Mouse (Mus musculus) monocyte, adult 5-6 weeks (primary cell): Measurements from ENCODE around the gene Sncb. TPM values are rescaled to one million over a fixed set of nuclear protein-coding genes. Genes with fewer than 3 reads are reported as not detected.

ENCODE experiments used
- ATAC-seq: fragments of 153-309, 156-312 bp; replicated peaks from 2 replicates; pipeline ENCODE4 v1.8.0; 2017; ENCODE audit warnings: mild to moderate bottlenecking; ENCODE audit not compliant: low TSS enrichment, insufficient number of reproducible peaks, severe bottlenecking, poor library complexity, low FRiP score
- total RNA-seq: library from RNA; stranded (forward); fragments of 200-1000, 200-491, 200-594 nt; gene quantifications from 3 replicates; pipeline ENCODE4 v1.2.3, GENCODE M21; 2017

Sncb gene
- total RNA-seq, 1 experiment from 2014 or later: not detected

DNA sequence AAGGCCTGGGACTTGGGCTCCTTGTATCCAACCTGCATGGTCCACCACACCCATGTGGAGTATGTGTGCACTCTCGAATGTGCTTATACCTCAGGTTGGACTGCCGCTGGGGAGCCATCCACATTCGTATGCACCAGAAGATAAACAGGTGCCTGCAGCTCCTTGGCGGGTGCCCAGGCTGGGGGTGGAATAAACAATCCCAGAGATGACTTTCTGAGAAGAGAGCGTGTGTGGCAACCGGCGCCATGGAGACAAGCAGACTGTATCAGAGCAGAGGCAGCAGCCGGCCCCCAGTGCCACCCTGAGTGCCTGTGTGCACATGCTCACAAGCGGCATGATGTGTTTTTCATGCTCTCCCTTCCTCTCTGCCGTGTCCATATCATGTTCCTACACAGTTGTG is 13.7 kb downstream of the Sncb start:
- ATAC-seq: no peak

- ATAC-seq: no peak
Observed at GRCm38 (mm10) chr13:54750699-54751098, 15.7 kb downstream of the Sncb start.

DNA sequence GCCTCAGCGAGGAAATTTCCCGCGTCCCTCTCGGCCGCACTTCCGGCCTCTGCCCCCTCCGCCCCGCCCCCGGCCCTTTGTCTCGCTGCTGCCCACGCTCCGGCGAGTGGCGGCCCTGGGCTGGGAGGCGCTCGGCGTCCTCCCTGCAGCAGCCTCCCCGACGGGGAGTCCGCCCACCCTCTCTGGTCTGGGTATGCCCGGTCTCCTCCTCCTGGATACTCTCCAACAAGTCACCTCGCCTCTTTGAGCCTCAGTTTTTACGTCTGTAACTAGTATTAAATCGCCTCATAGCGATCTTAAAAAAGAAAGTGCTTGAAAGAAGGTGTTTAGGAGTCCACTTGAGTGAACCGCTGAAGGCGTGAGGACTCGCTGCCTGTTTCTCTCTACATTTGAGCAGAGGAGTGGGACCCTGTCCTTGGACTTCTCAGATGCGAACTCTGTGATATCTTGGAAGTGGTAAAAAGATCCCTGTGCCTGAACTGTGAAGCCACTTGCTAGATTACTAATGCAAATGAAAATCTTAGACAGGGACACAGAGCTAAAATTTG is 16.5 kb downstream of the Sncb start, which contains the start of gene Gprin1:
Gene Gprin1 (minus strand): TSS at position 11 of the 548 bp plus-strand sequence.
- no peak for ATAC-seq

DNA sequence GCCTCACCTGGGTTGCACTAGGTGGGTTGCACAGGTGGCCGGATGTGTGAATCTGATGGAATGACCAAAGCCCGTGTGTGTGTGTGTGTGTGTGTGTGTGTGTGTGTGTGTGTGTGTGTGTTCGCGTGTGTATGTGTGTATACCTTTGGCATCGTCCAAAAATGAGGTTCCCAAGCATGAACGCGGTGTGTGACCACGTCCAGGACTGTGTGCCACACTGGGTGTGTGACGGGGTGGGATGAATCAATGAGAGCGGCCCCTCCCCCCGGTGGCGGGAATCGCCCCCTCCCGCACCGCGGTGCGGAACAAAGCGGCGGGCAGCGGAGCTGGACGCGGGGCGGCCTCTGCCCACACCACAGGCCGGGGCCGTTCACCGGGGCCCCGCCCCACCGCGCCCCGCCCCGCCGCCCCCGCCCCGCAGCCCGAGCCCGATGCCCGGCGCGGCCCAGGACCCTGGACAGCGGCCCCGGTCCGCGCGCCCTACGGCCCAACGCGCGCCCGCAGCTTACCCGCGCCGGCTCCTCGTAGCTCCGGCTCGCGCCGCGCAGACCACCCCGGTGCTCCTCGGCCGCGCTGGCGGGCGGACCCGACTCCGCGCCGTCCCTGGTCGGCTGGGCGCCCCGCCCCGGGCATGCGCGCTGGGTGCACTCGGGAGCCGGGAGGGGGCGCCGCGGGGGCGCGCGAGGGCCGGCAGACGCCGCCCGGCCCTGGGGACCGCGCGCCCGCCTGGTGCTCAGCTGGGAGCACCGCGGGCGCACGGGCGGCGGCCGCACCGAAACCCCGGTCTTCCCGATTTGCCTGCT is 17.1 kb downstream of the Sncb start:
- no peak for ATAC-seq

DNA sequence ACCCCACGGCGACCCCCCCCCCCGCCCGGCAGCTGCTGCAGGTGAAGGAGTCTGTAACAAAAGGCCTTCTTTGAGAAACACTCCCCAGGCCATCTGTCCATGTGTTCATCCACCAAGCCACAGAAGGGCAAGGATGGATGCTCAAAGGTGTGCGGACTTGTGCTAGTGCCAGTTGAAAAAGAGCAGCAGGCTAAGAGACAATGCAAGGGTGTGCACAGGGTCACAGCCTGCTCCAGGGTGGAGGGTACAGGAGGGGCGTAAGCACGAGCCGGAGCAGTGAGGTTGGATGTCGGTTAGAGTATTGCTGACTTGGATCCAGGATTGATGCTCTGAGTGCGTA is 17.7 kb downstream of the Sncb start:
- ATAC-seq: no peak

- no peak for ATAC-seq
Observed at GRCm38 (mm10) chr13:54748190-54748589, 18.2 kb downstream of the Sncb start.

GRCm38 (mm10) chr13:54746896-54747295 is 19.5 kb downstream of the Sncb start:
- ATAC-seq: no peak

DNA sequence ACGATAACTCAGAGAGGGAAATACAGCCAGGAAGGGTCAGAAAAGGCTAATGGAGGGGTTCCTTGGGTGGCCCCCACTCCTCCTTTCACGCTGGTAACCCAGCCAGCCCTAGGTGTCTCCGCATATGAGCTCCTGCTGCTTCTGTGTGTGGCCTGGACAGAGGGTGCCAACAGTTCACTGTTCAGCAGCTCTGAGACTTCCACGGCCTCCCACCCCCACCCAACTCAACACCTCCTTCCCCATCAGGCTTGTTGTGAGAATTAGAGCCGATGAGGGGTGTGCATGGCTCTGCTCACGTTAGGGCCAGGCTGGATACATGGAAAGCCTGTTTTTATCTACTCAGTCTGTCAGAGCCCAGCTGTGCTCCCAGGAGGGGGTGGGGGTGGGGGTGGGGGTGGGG is 20.3 kb downstream of the Sncb start:
- ATAC-seq: no peak

- ATAC-seq: no peak
Observed at GRCm38 (mm10) chr13:54738213-54738601, 28.2 kb downstream of the Sncb start.

- no peak for ATAC-seq
Observed at GRCm38 (mm10) chr13:54737488-54738212, 28.7 kb downstream of the Sncb start.

- ATAC-seq: no peak
Observed at GRCm38 (mm10) chr13:54736931-54737330, 29.5 kb downstream of the Sncb start.

DNA sequence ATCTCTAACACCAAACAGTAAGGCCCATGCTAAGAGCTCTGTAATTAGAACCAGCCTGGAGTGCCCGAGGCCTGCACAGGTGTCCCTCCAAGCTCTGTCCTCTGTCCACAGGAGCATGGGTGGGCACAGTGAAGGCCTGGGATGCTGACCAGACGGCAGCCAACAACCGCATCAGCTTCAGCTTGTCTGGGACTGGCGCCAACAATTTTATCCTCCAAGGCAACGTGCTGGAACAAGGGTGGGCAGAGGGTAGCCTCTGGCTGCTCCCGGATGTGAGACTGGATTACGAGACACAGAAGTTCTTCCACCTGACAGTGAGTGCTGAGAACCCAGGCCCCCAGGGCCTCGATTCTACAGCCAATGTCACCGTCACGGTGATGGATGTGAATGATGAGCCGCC is 40.3 kb downstream of the Sncb start:
- ATAC-seq: no peak

- no peak for ATAC-seq
Observed at GRCm38 (mm10) chr13:54723143-54723542, 43.3 kb downstream of the Sncb start.

DNA sequence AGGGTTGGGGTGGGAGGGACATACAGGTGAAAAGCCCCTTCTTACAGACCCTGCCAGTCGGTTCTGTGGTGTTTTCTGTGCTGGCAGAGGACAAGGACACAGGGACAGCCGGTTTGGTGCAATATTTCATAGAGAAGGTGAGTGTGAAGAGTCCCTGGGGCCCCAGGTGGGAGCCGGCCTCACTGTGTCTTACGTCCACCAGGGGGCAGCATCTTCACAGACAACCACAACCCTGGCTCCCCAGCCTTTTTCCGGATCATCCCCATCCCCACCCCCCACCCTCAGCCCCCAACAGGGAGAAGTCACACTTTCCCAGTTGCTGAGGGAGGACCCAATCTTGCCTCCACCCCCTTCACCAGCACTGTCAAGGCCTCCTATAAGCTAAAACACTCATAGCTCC is 49.5 kb downstream of the Sncb start:
- ATAC-seq: peak; percentile 42; the same call in 1 of the 2 replicates

DNA sequence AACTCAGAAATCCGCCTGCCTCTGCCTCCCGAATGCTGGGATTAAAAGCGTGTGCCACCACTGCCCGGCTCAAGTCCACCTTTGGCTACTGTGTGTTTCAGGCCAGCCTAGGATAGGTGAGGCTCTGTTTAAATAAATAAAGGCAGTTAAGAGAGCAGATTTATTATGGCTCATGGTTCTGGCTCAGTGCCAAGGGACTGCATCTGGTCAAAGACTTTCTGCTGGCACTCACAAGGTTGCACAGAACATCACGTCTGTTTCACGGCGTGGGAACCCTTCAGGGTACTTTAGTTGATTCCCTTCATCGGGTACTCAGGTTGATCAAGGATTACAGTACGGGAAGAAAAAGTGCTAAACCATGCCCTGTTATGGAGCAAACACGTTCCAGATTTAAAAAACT is 51.4 kb downstream of the Sncb start:
- ATAC-seq: no peak

DNA sequence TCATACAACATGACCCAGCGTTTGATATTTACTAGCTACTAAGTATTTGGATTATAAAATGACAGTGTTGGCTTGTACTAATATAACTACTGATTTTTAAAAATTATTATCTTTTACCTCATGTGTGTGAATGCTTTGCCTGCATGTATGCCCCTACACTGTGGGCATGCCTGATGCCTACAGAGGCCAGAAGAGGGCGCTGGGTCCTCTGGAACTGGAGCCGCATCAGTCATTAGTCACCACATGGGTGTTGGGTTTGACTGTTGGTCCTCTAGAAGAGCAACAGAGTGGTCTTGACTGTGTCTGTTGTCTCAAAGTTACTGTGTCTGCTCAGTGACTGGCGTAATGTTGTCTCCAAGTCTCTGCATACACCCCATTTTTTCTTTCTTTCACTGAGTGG is 52.0 kb downstream of the Sncb start:
- no peak for ATAC-seq

DNA sequence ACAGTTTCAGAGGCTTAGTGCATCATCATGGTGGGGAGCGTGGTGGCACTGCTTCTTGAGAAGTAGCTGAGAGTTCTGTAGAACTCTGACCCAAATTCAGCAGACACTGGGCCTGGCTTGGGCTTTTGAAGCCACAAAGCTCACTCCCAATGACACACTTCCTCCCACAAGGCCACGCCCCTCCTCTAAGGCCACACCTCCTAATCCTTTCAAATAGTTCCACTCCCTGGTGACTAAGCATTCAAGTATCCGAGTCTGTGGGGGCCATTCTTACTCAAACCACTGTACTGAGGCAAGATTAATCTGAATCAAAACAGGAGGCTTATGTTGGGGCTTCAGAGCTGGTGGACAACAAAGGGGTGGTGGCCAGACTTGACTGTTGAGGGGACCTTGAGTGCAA is 55.5 kb downstream of the Sncb start:
- no peak for ATAC-seq
